Mouse (Mus musculus): ENCODE results near the gene 5031410I06Rik. TPM values are rescaled to one million over a fixed set of nuclear protein-coding genes. Genes with fewer than 3 reads are reported as not detected.
"Not testable (repeated sequence)": the region's sequence is repeated elsewhere in the genome, so short reads cannot be mapped to it uniquely, and the experiment has no call there.

Gene 5031410I06Rik
- 0.18 and 0.43 TPM in 2 replicates for polyA plus RNA-seq (2014; fragmentation: Nextera tagmentation; extraction: Ambion mirVana)

DNA sequence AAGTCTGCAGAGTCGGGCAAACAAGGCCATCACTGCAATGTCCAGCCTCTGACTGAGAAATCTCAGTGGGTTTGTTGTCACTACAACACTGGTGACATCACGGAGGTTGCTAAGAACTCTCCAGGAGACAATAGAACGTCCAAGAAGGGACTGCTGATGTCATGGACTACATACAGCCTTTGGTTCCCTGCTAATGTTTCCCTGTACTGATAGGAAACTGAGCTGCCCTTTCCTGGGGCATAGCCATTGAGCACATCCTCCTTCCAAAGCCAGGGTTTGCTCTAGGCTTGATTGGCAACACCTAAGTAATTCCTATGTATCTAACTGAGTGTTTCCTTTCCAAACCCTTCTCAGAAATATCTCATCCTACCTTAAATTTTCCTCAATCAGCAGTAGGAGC lies at the start of gene 5031410I06Rik:
Gene 5031410I06Rik (minus strand): TSS at position 101 of the 400 bp plus-strand sequence.
- H3K4me2 ChIP-seq (ENCODE audit: low read depth, low read length); H3K4me1 ChIP-seq (ENCODE audit: control insufficient read depth, insufficient read depth, low read length); ATAC-seq (ENCODE audit: low read depth); H3K9ac ChIP-seq (ENCODE audit: low read depth, low read length); H3K27me3 ChIP-seq (replicated peaks; ENCODE audit: control insufficient read depth, insufficient read depth, low read length); H3K27ac ChIP-seq (replicated peaks; ENCODE audit: low read depth, low read length); H3K4me3 ChIP-seq (ENCODE audit: low read depth, low read length); DNase-seq (ENCODE audit: low spot score); H3K36me3 ChIP-seq (ENCODE audit: control insufficient read depth, insufficient read depth, low read length); H3K9me3 ChIP-seq (ENCODE audit: control insufficient read depth, low read length): not testable (repeated sequence)
- no CpG with 5 or more reads among the region's 3 CpGs for WGBS

DNA sequence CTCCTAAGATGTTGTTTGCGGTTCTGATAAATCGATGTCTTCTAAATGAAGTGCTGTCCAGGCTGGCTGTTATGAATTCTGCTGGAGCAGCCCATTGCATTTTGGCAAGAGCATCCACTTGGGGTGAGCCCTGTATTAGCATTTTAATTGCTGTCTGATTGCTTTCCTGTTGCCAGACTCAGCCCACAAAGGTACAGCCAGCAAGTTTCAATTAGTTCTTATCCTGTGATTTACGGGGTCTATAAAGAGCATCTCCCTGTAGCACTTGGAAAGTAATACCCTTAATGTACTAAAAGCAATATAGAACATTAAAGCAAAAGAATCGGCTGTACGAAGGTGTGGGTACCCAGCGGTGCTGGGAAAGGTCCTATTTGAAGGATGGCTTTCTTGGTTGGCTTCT lies 37.7 kb upstream of the 5031410I06Rik start:
- DNase-seq (ENCODE audit: low spot score) (no peak), ATAC-seq (ENCODE audit: low read depth) (no peak)
- no peak overlapping the region for H3K27ac ChIP-seq (replicated peaks; ENCODE audit: low read depth, low read length)
- H3K36me3 ChIP-seq (ENCODE audit: control insufficient read depth, insufficient read depth, low read length) = no peaks in the 10 kb centered on the region
- no peaks in the 10 kb centered on the region for H3K4me1 ChIP-seq (ENCODE audit: control insufficient read depth, insufficient read depth, low read length)
- H3K4me3 ChIP-seq (ENCODE audit: low read depth, low read length) = no peak overlapping the region
- no peak overlapping the region for H3K9ac ChIP-seq (ENCODE audit: low read depth, low read length)
- no peaks in the 10 kb centered on the region for H3K27me3 ChIP-seq (replicated peaks; ENCODE audit: control insufficient read depth, insufficient read depth, low read length)
- H3K4me2 ChIP-seq (ENCODE audit: low read depth, low read length) = no peak overlapping the region
- 88% methylated on average over 6 of the region's 6 CpGs for WGBS
- H3K9me3 ChIP-seq (ENCODE audit: control insufficient read depth, low read length) = no peaks in the 10 kb centered on the region

DNA sequence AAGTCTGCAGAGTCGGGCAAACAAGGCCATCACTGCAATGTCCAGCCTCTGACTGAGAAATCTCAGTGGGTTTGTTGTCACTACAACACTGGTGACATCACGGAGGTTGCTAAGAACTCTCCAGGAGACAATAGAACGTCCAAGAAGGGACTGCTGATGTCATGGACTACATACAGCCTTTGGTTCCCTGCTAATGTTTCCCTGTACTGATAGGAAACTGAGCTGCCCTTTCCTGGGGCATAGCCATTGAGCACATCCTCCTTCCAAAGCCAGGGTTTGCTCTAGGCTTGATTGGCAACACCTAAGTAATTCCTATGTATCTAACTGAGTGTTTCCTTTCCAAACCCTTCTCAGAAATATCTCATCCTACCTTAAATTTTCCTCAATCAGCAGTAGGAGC lies 16.2 kb upstream of the 5031410I06Rik start, which contains the start of gene Gm10220:
Gene Gm10220 (minus strand): TSS at position 101 of the 400 bp plus-strand sequence.
- H3K27me3 ChIP-seq (replicated peaks; ENCODE audit: control insufficient read depth, insufficient read depth, low read length); H3K4me3 ChIP-seq (ENCODE audit: low read depth, low read length); ATAC-seq (ENCODE audit: low read depth); DNase-seq (ENCODE audit: low spot score); H3K4me2 ChIP-seq (ENCODE audit: low read depth, low read length); H3K9me3 ChIP-seq (ENCODE audit: control insufficient read depth, low read length); H3K9ac ChIP-seq (ENCODE audit: low read depth, low read length); H3K27ac ChIP-seq (replicated peaks; ENCODE audit: low read depth, low read length); H3K36me3 ChIP-seq (ENCODE audit: control insufficient read depth, insufficient read depth, low read length); H3K4me1 ChIP-seq (ENCODE audit: control insufficient read depth, insufficient read depth, low read length): not testable (repeated sequence)
- WGBS = no CpG with 5 or more reads among the region's 3 CpGs

GRCm38 (mm10) chr5:26089191-26089590 lies 16.0 kb downstream of the 5031410I06Rik start, which contains the start of gene Gm10471:
Gene Gm10471, minus strand, starts transcription at chr5:26089291.
- not testable (repeated sequence) for H3K4me2 ChIP-seq (ENCODE audit: low read depth, low read length); DNase-seq (ENCODE audit: low spot score); H3K4me1 ChIP-seq (ENCODE audit: control insufficient read depth, insufficient read depth, low read length); H3K9me3 ChIP-seq (ENCODE audit: control insufficient read depth, low read length); H3K9ac ChIP-seq (ENCODE audit: low read depth, low read length); H3K4me3 ChIP-seq (ENCODE audit: low read depth, low read length); H3K27me3 ChIP-seq (replicated peaks; ENCODE audit: control insufficient read depth, insufficient read depth, low read length); ATAC-seq (ENCODE audit: low read depth); H3K36me3 ChIP-seq (ENCODE audit: control insufficient read depth, insufficient read depth, low read length); H3K27ac ChIP-seq (replicated peaks; ENCODE audit: low read depth, low read length)
- WGBS = 61% methylated on average over 1 of the region's 1 CpGs

DNA sequence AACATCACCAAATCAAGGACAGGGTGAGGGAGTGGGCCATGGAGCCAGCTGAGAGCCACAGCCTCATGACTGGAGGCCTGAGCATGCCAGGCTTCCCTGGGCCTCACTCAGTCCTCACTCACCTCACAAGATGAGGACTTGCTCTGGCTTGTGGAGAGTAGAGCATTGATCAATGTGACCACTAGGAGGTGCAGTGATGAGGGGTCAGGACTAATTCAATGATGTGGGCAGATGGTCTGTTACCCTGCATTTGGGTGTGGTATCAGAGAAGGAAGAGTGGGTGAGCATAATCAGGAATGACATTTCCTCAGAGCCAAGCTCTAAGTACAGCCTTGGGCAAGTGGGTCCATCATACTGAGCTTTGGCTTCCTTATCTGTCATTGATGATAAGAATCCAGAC lies 26.1 kb downstream of the 5031410I06Rik start:
- not testable (repeated sequence) for H3K9me3 ChIP-seq (ENCODE audit: control insufficient read depth, low read length); ATAC-seq (ENCODE audit: low read depth); H3K27me3 ChIP-seq (replicated peaks; ENCODE audit: control insufficient read depth, insufficient read depth, low read length); H3K4me2 ChIP-seq (ENCODE audit: low read depth, low read length); H3K36me3 ChIP-seq (ENCODE audit: control insufficient read depth, insufficient read depth, low read length); DNase-seq (ENCODE audit: low spot score); H3K27ac ChIP-seq (replicated peaks; ENCODE audit: low read depth, low read length); H3K4me1 ChIP-seq (ENCODE audit: control insufficient read depth, insufficient read depth, low read length); H3K4me3 ChIP-seq (ENCODE audit: low read depth, low read length); H3K9ac ChIP-seq (ENCODE audit: low read depth, low read length)

GRCm38 (mm10) chr5:26070716-26071115 lies 34.4 kb downstream of the 5031410I06Rik start:
- H3K9me3 ChIP-seq (ENCODE audit: control insufficient read depth, low read length) = no peaks in the 10 kb centered on the region
- DNase-seq (ENCODE audit: low spot score) (no peak), ATAC-seq (ENCODE audit: low read depth) (no peak)
- 90% methylated on average over 24 of the region's 24 CpGs for WGBS
- H3K9ac ChIP-seq (ENCODE audit: low read depth, low read length) = no peak overlapping the region
- no peaks in the 10 kb centered on the region for H3K36me3 ChIP-seq (ENCODE audit: control insufficient read depth, insufficient read depth, low read length)
- H3K27ac ChIP-seq (replicated peaks; ENCODE audit: low read depth, low read length) = no peak overlapping the region
- H3K4me3 ChIP-seq (ENCODE audit: low read depth, low read length) = no peak overlapping the region
- no peaks in the 10 kb centered on the region for H3K27me3 ChIP-seq (replicated peaks; ENCODE audit: control insufficient read depth, insufficient read depth, low read length)
- no peaks in the 10 kb centered on the region for H3K4me1 ChIP-seq (ENCODE audit: control insufficient read depth, insufficient read depth, low read length)
- no peak overlapping the region for H3K4me2 ChIP-seq (ENCODE audit: low read depth, low read length)

GRCm38 (mm10) chr5:26058481-26058880 lies 46.7 kb downstream of the 5031410I06Rik start, which contains the start of gene Gm7347:
Gene Gm7347, minus strand, starts transcription at chr5:26058581.
- WGBS = no CpG with 5 or more reads among the region's 2 CpGs
- H3K4me2 ChIP-seq (ENCODE audit: low read depth, low read length); DNase-seq (ENCODE audit: low spot score); H3K27me3 ChIP-seq (replicated peaks; ENCODE audit: control insufficient read depth, insufficient read depth, low read length); H3K4me3 ChIP-seq (ENCODE audit: low read depth, low read length); H3K4me1 ChIP-seq (ENCODE audit: control insufficient read depth, insufficient read depth, low read length); H3K9ac ChIP-seq (ENCODE audit: low read depth, low read length); H3K27ac ChIP-seq (replicated peaks; ENCODE audit: low read depth, low read length); H3K36me3 ChIP-seq (ENCODE audit: control insufficient read depth, insufficient read depth, low read length); ATAC-seq (ENCODE audit: low read depth); H3K9me3 ChIP-seq (ENCODE audit: control insufficient read depth, low read length): not testable (repeated sequence)

Other genes starting within 250 kb of the 5031410I06Rik start
- 0.15 and 0.29 TPM in 2 replicates for gene Gm21663, start 163.0 kb downstream of the 5031410I06Rik start, polyA plus RNA-seq (2014; fragmentation: Nextera tagmentation; extraction: Ambion mirVana)
- 0.14 and 0.20 TPM in 2 replicates for gene Gm21671, start 150.9 kb downstream of the 5031410I06Rik start, polyA plus RNA-seq (2014; fragmentation: Nextera tagmentation; extraction: Ambion mirVana)
- gene Gm21680, start 132.7 kb downstream of the 5031410I06Rik start, polyA plus RNA-seq (2014; fragmentation: Nextera tagmentation; extraction: Ambion mirVana) = 0.22 and 0.38 TPM in 2 replicates
- 0.17 and 0.21 TPM in 2 replicates for gene Gm21698, start 116.7 kb downstream of the 5031410I06Rik start, polyA plus RNA-seq (2014; fragmentation: Nextera tagmentation; extraction: Ambion mirVana)
- gene Gm1979, start 100.6 kb downstream of the 5031410I06Rik start, polyA plus RNA-seq (2014; fragmentation: Nextera tagmentation; extraction: Ambion mirVana) = 0.14 TPM in 1 of 2 replicates, not detected in the other
- 0.17 TPM in 1 of 2 replicates, not detected in the other for gene Gm5862, start 82.4 kb downstream of the 5031410I06Rik start, polyA plus RNA-seq (2014; fragmentation: Nextera tagmentation; extraction: Ambion mirVana)
- gene Speer4a, start 65.8 kb downstream of the 5031410I06Rik start, polyA plus RNA-seq (2014; fragmentation: Nextera tagmentation; extraction: Ambion mirVana) = 0.08 and 0.26 TPM in 2 replicates
- gene Gm7347, start 46.8 kb downstream of the 5031410I06Rik start, polyA plus RNA-seq (2014; fragmentation: Nextera tagmentation; extraction: Ambion mirVana) = 0.14 and 0.20 TPM in 2 replicates
- 0.07 and 0.12 TPM in 2 replicates for gene Gm10471, start 16.1 kb downstream of the 5031410I06Rik start, polyA plus RNA-seq (2014; fragmentation: Nextera tagmentation; extraction: Ambion mirVana)
- 0.10 and 0.24 TPM in 2 replicates for gene Gm10220, start 16.1 kb upstream of the 5031410I06Rik start, polyA plus RNA-seq (2014; fragmentation: Nextera tagmentation; extraction: Ambion mirVana)
- 0.22 TPM in 1 of 2 replicates, not detected in the other for gene Gm7361, start 152.3 kb upstream of the 5031410I06Rik start, polyA plus RNA-seq (2014; fragmentation: Nextera tagmentation; extraction: Ambion mirVana)